In genomic region chr4:133615416-133615815, GRCm38 (mm10) we compare ENCODE assay signal across 25 mouse cellular contexts. TPM values are rescaled to one million over a fixed set of nuclear protein-coding genes. Genes with fewer than 3 reads are reported as not detected.
A peak's percentile ranks its signal among the peaks of the same experiment; 100 is the strongest.
DNase-seq lines count a peak whose midpoint lies in the region; ATAC-seq and TF ChIP-seq lines count a peak whose summit lies in the region.
"Had no signal": no experiment of that assay in that cellular context is flagged by ENCODE, and none has a peak within 500 bp of the region (broad histone marks: within the 10 kb centered on the region; RNA-seq: fewer than 3 reads in every experiment).

No protein-coding gene starts in this region.

- H3K27ac ChIP-seq in heart, adult 2 months, result peak overlapping the region; percentile 38; the same call in 1 of the 2 replicates
- H3K27ac ChIP-seq in lung, postnatal 0 days (ENCODE audit: low read length), result peak overlapping the region; percentile 66
- H3K27ac ChIP-seq: forebrain, embryonic 10.5 days; heart, embryonic 15.5 days; hindbrain, embryonic 14.5 days; neural tube, embryonic 13.5 days had no signal

- H3K27me3 ChIP-seq in heart, adult 2 months (ENCODE audit: control insufficient read depth, insufficient read depth, low read length), result no peaks in the 10 kb centered on the region
- no peaks in the 10 kb centered on the region for H3K27me3 ChIP-seq in lung, postnatal 0 days (replicated peaks; ENCODE audit: insufficient read depth, low read length)
- H3K27me3 ChIP-seq: heart, embryonic 15.5 days; neural tube, embryonic 13.5 days; Patski had no signal

- H3K9ac ChIP-seq in heart, adult 2 months (ENCODE audit: low read depth, low read length), result no peak overlapping the region
- H3K9ac ChIP-seq in lung, postnatal 0 days (replicated peaks; ENCODE audit: low read depth), result no peak overlapping the region
- H3K9ac ChIP-seq: heart, embryonic 15.5 days; hindbrain, embryonic 14.5 days; neural tube, embryonic 13.5 days had no signal

- TF ChIP-seq EP300 in heart, adult 2 months (IDR thresholded peaks at IDR 0.05; ENCODE audit: insufficient read depth, low read depth, low read length), result 0 out of 2 replicates have a peak, but pooled peaks have one; percentile 27
- no peak for TF ChIP-seq EP300 in lung, postnatal 0 days (IDR thresholded peaks at IDR 0.05)

- no peaks in the 10 kb centered on the region; the same call in 1 of the 2 replicates for H3K36me3 ChIP-seq in heart, adult 2 months (ENCODE audit: control insufficient read depth, insufficient read depth, low read length)
- H3K36me3 ChIP-seq in lung, postnatal 0 days (ENCODE audit: insufficient read depth, low read length), result peaks cover 10% of the 10 kb centered on the region

- H3K9me3 ChIP-seq in lung, postnatal 0 days (ENCODE audit: low read length), result no peaks in the 10 kb centered on the region
- H3K9me3 ChIP-seq: heart, embryonic 15.5 days; neural tube, embryonic 13.5 days had no signal

- H3K4me3 ChIP-seq in heart, adult 2 months, result no peak overlapping the region
- no peak overlapping the region for H3K4me3 ChIP-seq in lung, postnatal 0 days (ENCODE audit: low read depth, low read length)
- H3K4me3 ChIP-seq: forebrain, embryonic 10.5 days; heart, embryonic 15.5 days; myocyte; neural tube, embryonic 13.5 days had no signal

- peaks cover 24% of the 10 kb centered on the region for H3K4me1 ChIP-seq in heart, adult 2 months (ENCODE audit: control insufficient read depth, insufficient read depth, low read length)
- H3K4me1 ChIP-seq in lung, postnatal 0 days (ENCODE audit: insufficient read depth, low read depth, low read length), result no peaks in the 10 kb centered on the region
- H3K4me1 ChIP-seq: forebrain, embryonic 10.5 days had no signal

- WGBS in heart, adult 2 months, result 45% methylated on average over 10 of the region's 10 CpGs
- WGBS in lung, postnatal 0 days, result 61% methylated on average over 10 of the region's 10 CpGs

- no peak for TF ChIP-seq CTCF in heart, adult 2 months (IDR thresholded peaks at IDR 0.05)
- no peak for TF ChIP-seq CTCF in lung, postnatal 0 days (IDR thresholded peaks at IDR 0.05)

- DNase-seq in heart, adult 2 months, result no peak
- no peak for DNase-seq in heart, adult 18-20 months
- peak; percentile 53 for DNase-seq in kidney, postnatal 10 days
- DNase-seq in kidney, adult 8-10 months, result no peak
- DNase-seq in lung, postnatal 0 days (ENCODE audit: low spot score), result no peak
- DNase-seq in lung, postnatal 14 days, result no peak
- DNase-seq in kidney, postnatal 14 days, result peak; percentile 50
- no peak for DNase-seq in right cerebral cortex, adult 2 months (ENCODE audit: low spot score in 2 of 2)
- DNase-seq: cerebellum, adult 18-20 months; cerebellum, postnatal 14 days; gastrocnemius, postnatal 25 days; heart, postnatal 4 days; layer of hippocampus, adult 9-11 months; lung, adult 2 months; thymus, adult 18-20 months; thymus, postnatal 4 days had no signal

- intact Hi-C loops in heart, adult 2 months (cut with DNase I), result no loop called here

- H3K4me2 ChIP-seq in lung, postnatal 0 days (replicated peaks; ENCODE audit: low read depth, low read length), result no peak overlapping the region
- H3K4me2 ChIP-seq: heart, embryonic 15.5 days; hindbrain, embryonic 14.5 days; neural tube, embryonic 13.5 days had no signal

- no peak for TF ChIP-seq POLR2A in heart, adult 2 months (IDR thresholded peaks at IDR 0.05; ENCODE audit: insufficient read depth, low read depth, low read length)

- ATAC-seq in lung, postnatal 0 days, result no peak
- ATAC-seq: forebrain, embryonic 16.5 days; inflammation-experienced regulatory T-cells, adult 6 months; midbrain, embryonic 16.5 days had no signal

- no peaks in the 10 kb centered on the region; the same call in 1 of the 2 replicates for H3K79me2 ChIP-seq in heart, adult 2 months (replicated peaks; ENCODE audit: control insufficient read depth, insufficient read depth, low read length)

RNA-seq across cellular contexts. Expression of gene Sfn, which starts 13.4 kb away (rescaled TPM):
- total RNA-seq in heart, adult 2 months (2021), result 1 to 10 TPM; 1.2 TPM
- 1.4 and 2.0 TPM in 2 replicates for polyA plus RNA-seq in heart, adult 2 months (2012; rRNA removed)
- total RNA-seq in heart, adult 18-20 months (2021), result 1 to 10 TPM; 1.0 to 1.4 TPM
- 23.7 and 32.4 TPM in 2 replicates for polyA plus RNA-seq in lung, postnatal 0 days (2015; fragmentation: Nextera tagmentation; extraction: Ambion mirVana)

RNA-seq across cellular contexts. Expression of gene Gpn2, which starts 31.3 kb away (rescaled TPM):
- total RNA-seq in heart, adult 2 months (2021), result 1 to 10 TPM; 6.8 to 7.3 TPM
- polyA plus RNA-seq in heart, adult 2 months (2012; rRNA removed), result 12.1 and 17.7 TPM in 2 replicates
- total RNA-seq in heart, adult 18-20 months (2021), result 1 to 10 TPM; 7.9 TPM
- polyA plus RNA-seq in lung, postnatal 0 days (2015; fragmentation: Nextera tagmentation; extraction: Ambion mirVana), result 15.8 and 17.6 TPM in 2 replicates

RNA-seq across cellular contexts. Expression of gene Zdhhc18, which starts 34.5 kb away (rescaled TPM):
- total RNA-seq in heart, adult 2 months (2021), result 10 to 100 TPM; 21.3 to 27.7 TPM
- 37.3 and 40.1 TPM in 2 replicates for polyA plus RNA-seq in heart, adult 2 months (2012; rRNA removed)
- 10 to 100 TPM; 20.9 to 31.7 TPM for total RNA-seq in heart, adult 18-20 months (2021)
- 5.8 and 9.4 TPM in 2 replicates for polyA plus RNA-seq in lung, postnatal 0 days (2015; fragmentation: Nextera tagmentation; extraction: Ambion mirVana)

RNA-seq across cellular contexts. Expression of gene Gpatch3, which starts 40.9 kb away (rescaled TPM):
- 1 to 10 TPM; 3.4 to 5.0 TPM for total RNA-seq in heart, adult 2 months (2021)
- polyA plus RNA-seq in heart, adult 2 months (2012; rRNA removed), result 1.9 and 2.1 TPM in 2 replicates
- total RNA-seq in heart, adult 18-20 months (2021), result 1 to 10 TPM; 3.2 to 3.6 TPM
- 6.7 and 7.1 TPM in 2 replicates for polyA plus RNA-seq in lung, postnatal 0 days (2015; fragmentation: Nextera tagmentation; extraction: Ambion mirVana)

RNA-seq across cellular contexts. Expression of gene Pigv, which starts 57.0 kb away (rescaled TPM):
- 10 to 100 TPM; 11.7 to 12.1 TPM for total RNA-seq in heart, adult 2 months (2021)
- 9.5 and 11.7 TPM in 2 replicates for polyA plus RNA-seq in heart, adult 2 months (2012; rRNA removed)
- total RNA-seq in heart, adult 18-20 months (2021), result 10 to 100 TPM; 12.5 to 12.7 TPM
- 17.3 and 17.8 TPM in 2 replicates for polyA plus RNA-seq in lung, postnatal 0 days (2015; fragmentation: Nextera tagmentation; extraction: Ambion mirVana)

Comparison
In these comparisons a context has a peak if more than half of its experiments do, and no peak if none do; other contexts are left out.
1. DNase-seq: peak in kidney, postnatal 10 days (single experiment) and kidney, postnatal 14 days (single experiment); none in heart, adult 2 months (0 of 2), heart, adult 18-20 months (0 of 2), kidney, adult 8-10 months (0 of 2), lung, postnatal 0 days (single experiment), lung, postnatal 14 days (single experiment) and right cerebral cortex, adult 2 months (0 of 2).